In the genomic region with DNA sequence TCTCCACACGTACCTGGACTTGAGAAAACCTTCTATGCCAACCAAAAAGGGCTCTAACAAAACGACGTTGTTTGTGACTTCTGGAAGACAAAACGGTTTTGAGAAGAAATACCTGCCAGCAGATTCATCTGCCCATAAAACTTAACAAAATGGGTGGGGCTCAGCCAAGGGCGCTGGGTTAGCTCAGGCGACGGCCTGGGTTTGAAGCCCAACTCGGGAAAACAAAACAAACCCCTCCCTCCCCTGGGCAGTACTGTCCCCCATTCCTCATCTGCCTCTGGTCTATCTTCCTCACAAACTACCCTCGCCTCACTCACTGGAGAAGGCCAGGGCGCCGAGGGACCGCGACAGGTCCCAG, we compare ENCODE assay signal across 7 mouse cellular contexts. TPM values are rescaled to one million over a fixed set of nuclear protein-coding genes. Genes with fewer than 3 reads are reported as not detected.
A peak's percentile ranks its signal among the peaks of the same experiment; 100 is the strongest.
DNase-seq lines count a peak whose midpoint lies in the region; ATAC-seq lines count a peak whose summit lies in the region.

No protein-coding gene starts in this region.

- H3K36me3 ChIP-seq in neural tube, embryonic 11.5 days (ENCODE audit: control insufficient read depth, insufficient read depth, low read length) = no peaks in the 10 kb centered on the region
- no peaks in the 10 kb centered on the region for H3K36me3 ChIP-seq in limb, embryonic 13.5 days
- no peaks in the 10 kb centered on the region for H3K36me3 ChIP-seq in stomach, embryonic 15.5 days

- peaks cover 7% of the 10 kb centered on the region; the same call in 1 of the 2 replicates for H3K4me1 ChIP-seq in neural tube, embryonic 11.5 days (ENCODE audit: control insufficient read depth, insufficient read depth, low read length)
- peaks cover 26% of the 10 kb centered on the region for H3K4me1 ChIP-seq in limb, embryonic 13.5 days
- 0 out of 2 replicates have a peak, but pooled peaks cover 7% of the 10 kb centered on the region for H3K4me1 ChIP-seq in stomach, embryonic 15.5 days

- peak overlapping the region; percentile 40 for H3K9ac ChIP-seq in neural tube, embryonic 11.5 days (ENCODE audit: low read length)
- peak overlapping the region; percentile 75 for H3K9ac ChIP-seq in limb, embryonic 13.5 days
- peak overlapping the region; percentile 45; the same call in 1 of the 2 replicates for H3K9ac ChIP-seq in stomach, embryonic 15.5 days

- no peak overlapping the region for H3K27ac ChIP-seq in neural tube, embryonic 11.5 days (ENCODE audit: low read depth, low read length)
- no peak overlapping the region; the same call in 1 of the 2 replicates for H3K27ac ChIP-seq in limb, embryonic 13.5 days
- H3K27ac ChIP-seq in stomach, embryonic 15.5 days = peak overlapping the region; percentile 46

- peak overlapping the region; percentile 59 for H3K4me3 ChIP-seq in neural tube, embryonic 11.5 days (ENCODE audit: low read depth, low read length)
- peak overlapping the region; percentile 79 for H3K4me3 ChIP-seq in limb, embryonic 13.5 days
- peak overlapping the region; percentile 90 for H3K4me3 ChIP-seq in stomach, embryonic 15.5 days (replicated peaks)

- peak overlapping the region; percentile 47 for H3K4me2 ChIP-seq in neural tube, embryonic 11.5 days (ENCODE audit: low read depth)
- H3K4me2 ChIP-seq in limb, embryonic 13.5 days (replicated peaks) = peak overlapping the region; percentile 85
- H3K4me2 ChIP-seq in stomach, embryonic 15.5 days = peak overlapping the region; percentile 82

- DNase-seq in neural tube, embryonic 11.5 days (ENCODE audit: low spot score) = no peak
- DNase-seq in neural tube, embryonic 10.5 days (ENCODE audit: extremely low spot score, low spot score) = no peak
- no peak for DNase-seq in cerebellum, adult 18-20 months

- no peaks in the 10 kb centered on the region for H3K27me3 ChIP-seq in neural tube, embryonic 11.5 days (ENCODE audit: control insufficient read depth, insufficient read depth, low read length)
- no peaks in the 10 kb centered on the region for H3K27me3 ChIP-seq in limb, embryonic 13.5 days
- no peaks in the 10 kb centered on the region for H3K27me3 ChIP-seq in stomach, embryonic 15.5 days (replicated peaks)

- ATAC-seq in neural tube, embryonic 11.5 days (ENCODE audit: insufficient read depth, low FRiP score, low TSS enrichment) = no peak; the same call in 1 of the 2 replicates
- peak; percentile 58 for ATAC-seq in erythroblast, adult 5-6 weeks (replicated peaks; ENCODE audit: low FRiP score, poor library complexity, severe bottlenecking)
- no peak for ATAC-seq in limb, embryonic 13.5 days (ENCODE audit: low FRiP score, low read depth)
- ATAC-seq in stomach, embryonic 15.5 days (ENCODE audit: insufficient read depth, low FRiP score, low read depth) = peak; percentile 57
- ATAC-seq in inflammation-experienced regulatory T-cells, adult 6 months = no peak

- no peaks in the 10 kb centered on the region for H3K9me3 ChIP-seq in neural tube, embryonic 11.5 days (ENCODE audit: control insufficient read depth, low read length)
- H3K9me3 ChIP-seq in limb, embryonic 13.5 days = no peaks in the 10 kb centered on the region
- no peaks in the 10 kb centered on the region for H3K9me3 ChIP-seq in stomach, embryonic 15.5 days

- under 1% methylated on average over 13 of the region's 13 CpGs for WGBS in neural tube, embryonic 11.5 days
- WGBS in limb, embryonic 13.5 days = under 1% methylated on average over 13 of the region's 13 CpGs
- under 1% methylated on average over 13 of the region's 13 CpGs for WGBS in stomach, embryonic 15.5 days

RNA-seq across cellular contexts. Expression of a gene that starts 0.3 kb away (rescaled TPM):
- 72.3 and 76.5 TPM in 2 replicates for polyA plus RNA-seq in neural tube, embryonic 11.5 days (2014; fragmentation: Nextera tagmentation; extraction: Ambion mirVana)
- total RNA-seq in erythroblast, adult 5-6 weeks (2015; ENCODE audit: low replicate concordance) = 111 and 117 TPM in 2 replicates
- total RNA-seq in erythroblast, adult 5-6 weeks (2017; ENCODE audit: low replicate concordance) = 137 and 150 TPM in 2 replicates
- 70.1 and 73.8 TPM in 2 replicates for polyA plus RNA-seq in limb, embryonic 13.5 days (2015; fragmentation: Nextera tagmentation; extraction: Ambion mirVana)
- polyA plus RNA-seq in stomach, embryonic 15.5 days (2015; fragmentation: Nextera tagmentation; extraction: Ambion mirVana) = 68.5 and 69.7 TPM in 2 replicates
- polyA plus RNA-seq in inflammation-experienced regulatory T-cells, adult 6 months (2017; shearing (Covaris generic)) = 100 to 1,000 TPM in 1 of 3 experiments, 10 to 100 TPM in 1, 1 to 10 TPM in 1; 8.5 to 112 (median 10.8) TPM

RNA-seq across cellular contexts. Expression of a gene that starts 0.4 kb away (rescaled TPM):
- 25.9 and 26.8 TPM in 2 replicates for polyA plus RNA-seq in neural tube, embryonic 11.5 days (2014; fragmentation: Nextera tagmentation; extraction: Ambion mirVana)
- 32.4 and 64.9 TPM in 2 replicates for total RNA-seq in erythroblast, adult 5-6 weeks (2015; ENCODE audit: low replicate concordance)
- 62.0 and 66.3 TPM in 2 replicates for total RNA-seq in erythroblast, adult 5-6 weeks (2017; ENCODE audit: low replicate concordance)
- polyA plus RNA-seq in limb, embryonic 13.5 days (2015; fragmentation: Nextera tagmentation; extraction: Ambion mirVana) = 23.9 and 27.1 TPM in 2 replicates
- polyA plus RNA-seq in stomach, embryonic 15.5 days (2015; fragmentation: Nextera tagmentation; extraction: Ambion mirVana) = 24.2 and 27.1 TPM in 2 replicates
- polyA plus RNA-seq in inflammation-experienced regulatory T-cells, adult 6 months (2017; shearing (Covaris generic)) = 10 to 100 TPM in 1 of 3 experiments, 1 to 10 TPM in 2; 2.3 to 14.8 (median 5.0) TPM

RNA-seq across cellular contexts. Expression of a gene that starts 44.8 kb away (rescaled TPM):
- polyA plus RNA-seq in neural tube, embryonic 11.5 days (2014; fragmentation: Nextera tagmentation; extraction: Ambion mirVana) = 38.7 and 39.8 TPM in 2 replicates
- total RNA-seq in erythroblast, adult 5-6 weeks (2015; ENCODE audit: low replicate concordance) = 13.4 and 20.8 TPM in 2 replicates
- total RNA-seq in erythroblast, adult 5-6 weeks (2017; ENCODE audit: low replicate concordance) = 3.3 and 7.3 TPM in 2 replicates
- 47.9 and 50.7 TPM in 2 replicates for polyA plus RNA-seq in limb, embryonic 13.5 days (2015; fragmentation: Nextera tagmentation; extraction: Ambion mirVana)
- polyA plus RNA-seq in stomach, embryonic 15.5 days (2015; fragmentation: Nextera tagmentation; extraction: Ambion mirVana) = 43.0 and 46.3 TPM in 2 replicates
- 10 to 100 TPM; 24.3 to 30.2 (median 27.8) TPM for polyA plus RNA-seq in inflammation-experienced regulatory T-cells, adult 6 months (2017; shearing (Covaris generic))

RNA-seq across cellular contexts. Expression of a gene that starts 57.0 kb away (rescaled TPM):
- 31.9 and 35.0 TPM in 2 replicates for polyA plus RNA-seq in neural tube, embryonic 11.5 days (2014; fragmentation: Nextera tagmentation; extraction: Ambion mirVana)
- 8.4 and 13.4 TPM in 2 replicates for total RNA-seq in erythroblast, adult 5-6 weeks (2015; ENCODE audit: low replicate concordance)
- total RNA-seq in erythroblast, adult 5-6 weeks (2017; ENCODE audit: low replicate concordance) = 13.8 and 16.9 TPM in 2 replicates
- 61.3 and 68.3 TPM in 2 replicates for polyA plus RNA-seq in limb, embryonic 13.5 days (2015; fragmentation: Nextera tagmentation; extraction: Ambion mirVana)
- 35.8 and 47.4 TPM in 2 replicates for polyA plus RNA-seq in stomach, embryonic 15.5 days (2015; fragmentation: Nextera tagmentation; extraction: Ambion mirVana)
- polyA plus RNA-seq in inflammation-experienced regulatory T-cells, adult 6 months (2017; shearing (Covaris generic)) = 10 to 100 TPM; 25.1 to 51.6 (median 44.1) TPM

Comparison
In these comparisons a context has a peak if more than half of its experiments do, and no peak if none do; other contexts are left out.
1. ATAC-seq: peak in erythroblast, adult 5-6 weeks (single experiment) and stomach, embryonic 15.5 days (single experiment); none in neural tube, embryonic 11.5 days (single experiment), limb, embryonic 13.5 days (single experiment) and inflammation-experienced regulatory T-cells, adult 6 months (single experiment).
2. Peak in every context shown above with its lines, with median percentiles within 50 percentile points of each other: H3K4me2 ChIP-seq, H3K4me3 ChIP-seq and H3K9ac ChIP-seq.